Mouse (Mus musculus): ENCODE measurements around the gene Cluap1.
A peak's percentile ranks its signal among the peaks of the same experiment; 100 is the strongest.
"Not testable (repeated sequence)": the region's sequence is repeated elsewhere in the genome, so short reads cannot be mapped to it uniquely, and the experiment has no call there.

Gene Cluap1

DNA sequence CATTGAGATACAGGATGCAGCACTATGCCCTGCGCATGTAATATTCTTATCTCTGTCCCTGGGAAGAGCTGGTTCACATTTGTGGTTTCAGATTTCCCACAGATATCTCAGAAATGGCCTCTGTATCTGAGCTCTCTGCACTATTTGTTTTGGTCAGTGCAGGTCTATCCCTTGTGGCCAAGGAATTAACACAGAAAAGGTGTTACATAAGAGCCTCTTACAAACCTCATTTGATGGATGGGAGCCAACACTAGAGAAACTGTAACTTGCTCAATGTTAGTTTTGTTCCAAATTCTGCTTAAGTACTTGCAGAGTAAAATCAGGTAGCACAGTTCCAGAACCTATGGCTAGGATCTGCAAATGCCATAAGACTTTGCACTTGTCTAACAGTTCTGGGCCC, 25.5 kb downstream of the Cluap1 start:
- DNase-seq (ENCODE audit: low spot score in 2 of 2) = no peak

DNA sequence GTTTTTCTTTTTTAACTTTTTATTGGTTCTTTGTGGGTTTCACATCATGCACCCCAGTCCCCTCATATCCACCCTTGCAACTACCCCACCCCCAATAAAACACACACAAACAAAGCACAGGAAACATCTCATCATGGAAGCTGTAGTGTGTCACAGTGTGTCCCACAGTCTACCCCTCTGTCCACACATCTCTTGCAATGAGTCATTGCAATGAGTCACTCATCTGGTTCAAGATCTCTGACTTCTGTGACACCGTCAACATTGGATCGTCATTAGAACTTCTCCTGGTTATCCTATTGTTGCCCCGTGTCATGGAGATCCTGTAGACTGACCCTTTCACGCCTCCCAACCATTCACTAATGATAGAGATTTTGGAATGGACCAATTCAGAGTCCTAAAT, 26.1 kb downstream of the Cluap1 start:
- DNase-seq (ENCODE audit: low spot score in 2 of 2) = no peak

- DNase-seq (ENCODE audit: low spot score in 2 of 2) = no peak
Measured at GRCm38 (mm10) chr16:3951141-3951540, 42.5 kb downstream of the Cluap1 start.

GRCm38 (mm10) chr16:3956369-3956768, 47.8 kb downstream of the Cluap1 start:
- DNase-seq (ENCODE audit: low spot score in 2 of 2) = no peak

DNA sequence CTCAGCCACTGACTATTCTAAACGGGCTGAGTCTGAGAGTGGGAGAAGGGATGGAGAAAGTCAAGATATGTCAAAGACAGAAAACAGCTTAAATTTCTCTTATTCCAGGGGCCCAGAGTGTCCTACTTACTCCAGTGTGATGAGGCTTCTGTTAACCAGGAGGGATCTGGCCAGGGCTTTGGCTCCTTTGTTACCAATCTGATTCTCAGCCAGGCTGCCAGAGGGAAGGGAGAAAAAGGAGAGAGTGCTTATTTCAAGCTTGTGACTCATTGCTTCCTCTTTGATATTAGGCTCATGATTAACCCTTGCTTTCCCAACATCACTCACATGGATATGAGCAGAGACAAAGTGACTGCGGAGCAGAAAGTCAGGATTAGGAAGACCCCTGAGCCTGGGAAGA, 50.7 kb downstream of the Cluap1 start:
- no peak for DNase-seq (ENCODE audit: low spot score in 2 of 2)

DNA sequence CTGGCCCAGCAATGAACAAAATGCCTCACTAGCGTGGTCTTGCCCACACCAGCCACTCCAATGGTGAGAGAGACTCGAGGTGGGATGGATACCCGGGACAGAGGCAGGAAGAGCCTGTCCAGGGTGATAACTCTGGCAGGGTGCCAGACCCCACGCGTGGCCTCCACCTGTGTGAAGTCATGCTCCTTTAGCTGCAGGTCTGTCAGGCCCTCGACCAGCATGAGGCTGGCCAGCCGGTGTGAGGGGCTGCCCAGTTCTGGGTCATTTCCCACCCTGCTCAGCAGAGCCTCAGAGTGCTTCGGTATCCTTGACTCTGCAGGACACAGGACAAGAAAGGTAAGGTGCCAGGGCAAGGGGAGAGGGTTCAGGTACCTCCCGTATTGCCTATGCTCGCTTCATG, 56.4 kb downstream of the Cluap1 start:
- no peak for DNase-seq (ENCODE audit: low spot score in 2 of 2)

DNA sequence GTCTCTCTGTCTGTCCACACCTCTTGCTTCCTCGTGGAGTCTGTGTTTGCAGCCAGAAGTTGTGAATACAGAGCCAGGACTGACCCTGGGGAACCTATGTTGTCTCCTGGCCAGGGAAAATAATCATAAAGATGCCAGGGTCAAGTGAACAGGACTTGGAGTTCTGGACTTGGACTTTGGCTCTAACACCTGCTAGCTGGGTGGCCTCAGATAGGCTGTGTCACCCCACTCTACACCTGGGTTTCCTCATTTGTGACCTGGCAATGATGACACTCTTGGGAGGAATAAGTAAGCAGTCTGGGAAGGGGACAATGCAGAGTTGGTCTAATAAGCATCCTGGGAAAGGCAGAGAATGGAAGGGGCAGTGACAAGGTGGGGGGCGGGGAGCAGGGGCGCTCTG, 56.9 kb downstream of the Cluap1 start:
- no peak for DNase-seq (ENCODE audit: low spot score in 2 of 2)

GRCm38 (mm10) chr16:3974456-3974855, 65.9 kb downstream of the Cluap1 start:
- not testable (repeated sequence) for DNase-seq (ENCODE audit: low spot score in 2 of 2)

DNA sequence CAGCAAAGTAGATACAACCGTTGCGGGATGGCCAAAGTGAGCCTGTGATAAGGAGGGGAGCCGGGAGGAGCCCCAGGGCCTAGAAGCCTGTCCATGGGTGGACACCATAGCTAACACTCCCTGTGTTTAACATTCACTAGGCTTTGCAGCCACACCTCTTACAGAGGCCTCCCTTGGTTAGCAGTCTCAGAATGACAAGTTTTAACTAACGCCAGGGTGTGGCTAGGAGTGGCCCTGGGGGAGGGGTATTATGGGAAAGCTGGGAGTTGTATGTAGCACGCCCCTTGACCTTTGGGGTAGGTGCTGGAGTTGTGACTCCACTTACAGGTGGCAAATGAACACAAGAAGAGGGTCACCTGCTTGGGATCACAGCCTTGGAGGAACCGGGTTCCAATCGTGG, 67.1 kb downstream of the Cluap1 start:
- DNase-seq (ENCODE audit: low spot score in 2 of 2) = no peak

DNA sequence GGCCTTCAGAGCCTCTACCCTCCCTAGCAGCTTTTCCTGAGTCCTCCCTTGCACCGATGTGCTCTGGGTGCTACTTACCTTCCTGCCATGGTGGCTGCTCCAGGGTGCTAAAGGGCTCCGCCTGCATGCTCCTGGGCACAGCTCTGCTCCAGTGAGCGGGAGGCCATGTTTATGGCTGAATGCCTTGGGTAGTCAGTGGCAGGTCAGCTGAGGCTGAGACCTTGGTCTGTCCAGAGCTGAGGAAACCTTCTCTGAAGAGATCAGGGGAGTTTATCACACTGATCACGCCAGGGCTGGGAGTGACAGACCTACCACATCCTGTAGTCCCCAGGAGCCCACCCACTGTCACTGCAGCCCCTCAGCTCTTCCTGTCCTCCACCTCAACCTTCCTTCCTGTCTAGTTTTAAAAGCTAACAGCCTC, 67.7 kb downstream of the Cluap1 start, which contains the start of gene Nlrc3:
TSS of gene Nlrc3 (minus strand) at position 382 of the 421 bp plus-strand sequence.
- DNase-seq (ENCODE audit: low spot score in 2 of 2) = no peak

- no peak for DNase-seq (ENCODE audit: low spot score in 2 of 2)
Measured at GRCm38 (mm10) chr16:3976712-3977111, 68.1 kb downstream of the Cluap1 start.

DNA sequence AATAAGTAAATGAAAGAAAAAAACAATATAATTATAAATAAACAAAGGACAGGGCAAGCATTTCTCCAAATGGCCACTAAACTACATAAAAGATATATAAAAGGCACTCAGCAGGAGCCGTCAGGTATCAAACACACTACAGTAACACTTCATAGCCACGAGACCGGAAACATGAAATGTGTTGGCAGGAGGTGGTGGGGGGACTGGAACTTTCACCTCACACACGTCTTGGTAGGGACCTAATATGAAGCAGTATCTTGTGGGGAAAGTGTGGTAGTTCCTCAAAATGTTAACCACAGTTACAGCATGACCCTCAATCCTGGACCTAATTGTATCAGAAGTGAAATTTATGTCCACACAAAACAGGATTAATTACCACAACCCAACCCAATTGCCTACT, 73.6 kb downstream of the Cluap1 start:
- no peak for DNase-seq (ENCODE audit: low spot score in 2 of 2)

GRCm38 (mm10) chr16:3983146-3983700, 74.6 kb downstream of the Cluap1 start:
- peak; percentile 36 to 71 for DNase-seq (ENCODE audit: low spot score in 2 of 2)

DNA sequence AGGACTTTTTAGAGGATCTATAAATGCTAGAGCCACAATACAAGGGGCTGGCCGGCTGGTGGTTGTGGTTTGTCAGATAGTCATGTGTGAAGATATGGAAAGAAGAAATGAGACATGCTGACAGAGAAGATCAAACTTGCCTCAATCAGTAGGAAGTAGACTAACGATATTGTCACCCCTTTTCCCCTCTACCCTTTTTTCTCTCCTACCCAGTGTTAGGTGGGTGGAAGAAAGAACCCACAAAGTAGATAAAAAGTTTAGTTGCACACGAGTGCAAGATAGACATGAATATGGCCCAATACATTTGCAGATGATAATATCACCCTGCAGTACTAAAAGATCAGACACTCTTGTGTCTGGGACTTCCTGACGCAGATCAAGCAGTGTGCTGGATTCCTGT, 79.8 kb downstream of the Cluap1 start:
- no peak for DNase-seq (ENCODE audit: low spot score in 2 of 2)

Data from spleen, postnatal 4 days (tissue).